Mouse (Mus musculus): ENCODE measurements around the gene Dst. TPM values are rescaled to one million over a fixed set of nuclear protein-coding genes. Genes with fewer than 3 reads are reported as not detected.

The Dst gene
- polyA plus RNA-seq (2015; fragmentation: Nextera tagmentation; extraction: Ambion mirVana) = 21.9 and 23.0 TPM in 2 replicates

GRCm38 (mm10) chr1:33908191-33908962, at the start of gene Dst:
Gene Dst, plus strand, starts transcription at chr1:33908225.

GRCm38 (mm10) chr1:33907421-33908190, 419 bp upstream of the Dst start, which contains the start of gene Bend6:
Gene Bend6, minus strand, starts transcription at chr1:33907816.

Small RNAs within 50 kb of the gene (microRNA-seq; reads per million reads assigned to microRNA genes)
- gene Mir6896 (ENCODE audit: borderline replicate concordance, insufficient number of aligned reads) = not detected

Other genes with a start within 250 kb of the Dst start
- 15.5 and 18.6 TPM in 2 replicates for gene Prim2, start 238.4 kb upstream of the Dst start, polyA plus RNA-seq (2015; fragmentation: Nextera tagmentation; extraction: Ambion mirVana)
- gene Rab23, start 188.3 kb upstream of the Dst start, polyA plus RNA-seq (2015; fragmentation: Nextera tagmentation; extraction: Ambion mirVana) = 11.1 and 13.6 TPM in 2 replicates
- 19.4 and 25.6 TPM in 2 replicates for gene Bag2, start 150.4 kb upstream of the Dst start, polyA plus RNA-seq (2015; fragmentation: Nextera tagmentation; extraction: Ambion mirVana)
- 10.7 and 16.0 TPM in 2 replicates for gene Zfp451, start 93.6 kb upstream of the Dst start, polyA plus RNA-seq (2015; fragmentation: Nextera tagmentation; extraction: Ambion mirVana)
- gene Bend6, start 409 bp upstream of the Dst start, polyA plus RNA-seq (2015; fragmentation: Nextera tagmentation; extraction: Ambion mirVana) = 0.79 and 1.6 TPM in 2 replicates